Mouse (Mus musculus) liver, postnatal 0 days (tissue): ENCODE measurements around the gene Hsph1.

Source experiments
- CTCF ChIP-seq: sonication (generic); IDR thresholded peaks from 2 replicates; pipeline ENCODE4 v1.5.1; 2016; ENCODE audit warnings: antibody characterized with exemption, low read depth
- EP300 ChIP-seq: IDR thresholded peaks from 2 replicates; pipeline ENCODE4 v1.6.1; 2016; ENCODE audit warnings: antibody characterized with exemption, low read depth, mild to moderate bottlenecking

GRCm38 (mm10) chr5:149661428-149661827 lies 25.3 kb upstream of the Hsph1 start:
- TF ChIP-seq CTCF (peak; percentile 23; the same call in 1 of the 2 replicates), EP300 (no peak)
